Mouse (Mus musculus) retina, postnatal 1 day (tissue): ENCODE measurements around the gene Ms4a6c.
"Not testable (repeated sequence)": the region's sequence is repeated elsewhere in the genome, so short reads cannot be mapped to it uniquely, and the experiment has no call there.

Source experiments
- DNase-seq: peaks from one replicate; pipeline ENCODE4 v3.0.0-alpha.2; 2012

Ms4a6c gene

DNA sequence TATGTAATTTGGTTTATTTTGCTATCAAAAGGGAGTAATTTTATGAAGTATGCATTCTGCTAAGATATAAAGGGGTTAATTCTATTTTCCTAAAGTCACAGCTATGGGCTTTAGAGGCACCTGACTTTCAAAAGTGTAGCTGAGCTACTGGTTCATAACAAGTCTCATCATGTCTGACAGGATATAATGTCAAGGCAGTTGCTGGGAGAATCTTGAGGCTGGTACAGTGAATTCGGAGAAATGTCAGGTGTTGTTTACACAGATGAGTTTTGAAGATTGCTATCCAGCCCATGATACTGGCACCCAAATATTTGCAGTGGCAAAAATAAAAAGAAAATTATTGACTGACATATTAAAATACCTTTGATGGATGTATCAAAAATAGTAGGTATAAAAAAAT is 35.7 kb downstream of the Ms4a6c start:
- no peak for DNase-seq

DNA sequence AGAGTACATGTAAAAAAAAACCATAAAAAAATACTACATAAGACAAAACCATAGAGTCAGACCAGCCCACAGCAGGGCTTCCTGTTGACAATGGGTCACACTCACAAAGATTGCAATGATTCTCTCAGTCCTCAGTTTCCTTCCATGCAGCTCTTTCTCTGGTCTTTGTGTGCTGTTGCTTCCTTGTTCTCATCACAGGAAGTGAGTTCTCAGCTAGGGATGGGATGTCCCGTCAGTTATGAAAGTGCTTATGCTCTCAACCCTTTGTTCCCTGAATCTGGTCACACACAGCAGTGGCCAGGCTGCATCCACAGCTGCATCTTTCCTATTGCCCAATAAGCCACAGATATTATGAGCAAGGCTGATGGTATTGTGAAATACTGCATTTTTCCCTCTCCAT is 44.3 kb downstream of the Ms4a6c start:
- no peak for DNase-seq

DNA sequence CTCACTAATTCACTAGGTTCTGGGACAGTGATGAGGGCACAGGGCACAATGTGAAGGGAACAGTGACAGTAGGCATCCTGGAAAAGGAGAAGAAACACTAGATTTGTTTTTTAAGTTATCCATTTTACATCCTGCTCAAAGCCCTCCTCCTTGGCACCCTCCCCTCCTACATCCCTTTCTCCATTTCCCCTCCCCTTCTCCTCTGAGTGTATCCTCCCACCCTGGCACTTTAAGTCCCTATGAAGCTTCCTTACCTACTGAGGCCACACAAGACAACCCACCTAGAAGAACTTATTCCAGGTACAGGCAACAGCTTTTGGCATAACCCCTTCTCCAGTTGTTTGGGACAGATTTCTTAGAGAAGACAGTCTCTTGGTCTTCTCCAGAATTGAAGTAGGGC is 47.1 kb downstream of the Ms4a6c start, which contains the start of gene Ms4a6b:
Ms4a6b (plus strand) TSS at position 267 of the 400 bp plus-strand sequence.
- no peak for DNase-seq

DNA sequence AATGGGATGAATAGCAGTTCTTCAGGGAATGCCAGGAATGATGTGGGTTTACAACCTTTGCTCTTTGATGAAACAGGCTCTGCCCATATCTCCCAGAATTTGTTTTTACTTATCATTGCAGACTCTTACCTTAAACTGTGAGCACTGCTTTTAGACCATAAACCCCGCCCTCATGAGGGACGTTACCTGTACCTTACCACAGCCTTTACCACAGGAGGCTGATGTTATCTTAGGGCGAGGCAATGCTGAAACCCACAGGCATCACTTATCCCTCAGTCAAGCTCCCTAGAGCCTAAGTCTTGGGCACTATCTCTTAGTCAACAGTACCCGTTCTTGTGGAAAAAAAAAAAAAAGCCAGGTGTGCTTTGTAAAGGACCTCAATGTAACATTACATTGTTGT is 47.7 kb downstream of the Ms4a6c start:
- DNase-seq: no peak

DNA sequence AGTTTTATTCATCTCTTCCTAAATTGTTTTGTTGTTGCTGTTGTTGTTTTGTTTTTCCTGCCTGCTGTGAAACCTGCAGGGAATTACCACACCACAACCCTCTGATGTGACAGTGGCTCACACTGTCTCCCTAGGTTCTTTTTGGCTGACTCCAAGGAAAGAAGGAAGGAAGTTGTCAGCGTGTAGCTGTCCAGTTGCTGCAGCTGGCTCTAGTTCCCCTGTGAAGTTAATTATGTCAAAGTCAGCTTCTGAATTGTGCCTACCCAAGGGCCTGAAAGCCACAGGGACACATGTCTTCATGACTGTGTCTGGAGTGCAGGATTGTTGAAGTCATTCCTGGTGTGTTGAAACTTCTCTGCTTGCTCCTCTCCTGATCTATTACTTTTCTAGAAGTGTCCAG is 48.2 kb downstream of the Ms4a6c start:
- not testable (repeated sequence) for DNase-seq

DNA sequence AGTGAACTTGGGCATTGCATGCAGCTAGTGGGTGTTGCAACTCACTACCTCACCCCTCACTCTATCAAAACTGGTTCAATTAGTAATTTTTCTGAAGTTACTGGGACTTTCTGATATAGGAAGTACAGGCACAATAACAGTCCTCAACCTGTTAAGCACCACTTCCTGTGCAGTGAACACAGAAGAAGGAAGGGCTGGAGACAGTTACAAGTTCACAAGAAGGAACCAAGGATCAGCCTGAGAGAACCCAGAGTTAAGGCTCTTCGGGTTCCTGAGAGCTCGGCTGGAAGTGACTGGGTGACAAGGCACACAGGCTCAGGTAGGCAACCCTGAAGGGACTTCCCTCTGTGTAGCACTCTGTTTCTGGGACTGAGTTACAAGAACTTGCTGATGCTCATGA is 49.2 kb downstream of the Ms4a6c start:
- DNase-seq: not testable (repeated sequence)

DNA sequence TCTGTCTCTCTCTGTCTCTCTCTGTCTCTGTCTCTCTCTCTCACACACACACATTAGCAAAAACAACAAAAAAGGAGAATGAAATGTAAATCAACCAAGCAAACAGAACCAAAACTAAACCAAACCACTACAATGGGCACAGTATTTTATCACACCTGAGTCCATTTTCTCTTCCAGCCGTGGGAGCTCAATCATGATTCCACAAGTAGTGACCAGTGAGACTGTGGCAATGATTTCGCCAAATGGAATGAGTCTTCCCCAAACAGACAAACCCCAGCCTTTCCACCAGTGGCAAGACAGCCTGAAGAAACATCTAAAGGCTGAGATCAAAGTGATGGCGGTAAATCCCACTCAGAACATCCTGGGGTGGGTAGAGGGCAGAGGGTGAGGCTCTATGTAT is 51.0 kb downstream of the Ms4a6c start:
- no peak for DNase-seq
